Mouse (Mus musculus) gastrocnemius, postnatal 36 days (tissue): Measurements from ENCODE around the gene Hprt. TPM values are rescaled to one million over a fixed set of nuclear protein-coding genes. Genes with fewer than 3 reads are reported as not detected.

ENCODE experiments used
- microRNA-seq, 2 experiments: library from miRNA; unstranded; fragments of <30 nt; microRNA quantifications; one replicate each; pipeline ENCODE4 v1.2.0; 2021
- total RNA-seq, 2 experiments: library from RNA; stranded (reverse); gene quantifications; 2 replicates each; pipeline ENCODE4 v1.2.3; 2021

Gene Hprt
- total RNA-seq, 2 experiments from 2014 or later = 20.0 to 22.7 TPM

Small RNA genes within 50 kb of the gene (microRNA-seq; reads per million reads assigned to microRNA genes)
- 16,417 to 22,376 reads per million in 2 experiments for gene Mir322
- gene Mir351 = 896 to 1,045 reads per million in 2 experiments
- gene Mir450-1 = 11.1 to 21.8 reads per million in 2 experiments
- gene Mir450-2 = 7.5 to 23.0 reads per million in 2 experiments
- 132 to 171 reads per million in 2 experiments for gene Mir450b
- gene Mir503 = 111 to 248 reads per million in 2 experiments
- 526 to 626 reads per million in 2 experiments for gene Mir542

Other genes with a start within 250 kb of the Hprt start
- gene Ccdc160, start 196.9 kb upstream of the Hprt start, total RNA-seq = under 1 TPM in 1 of 2 experiments, not detected in 1; 0.17 TPM
- 1 to 10 TPM; 2.8 to 4.2 TPM for gene Phf6, start 75.9 kb upstream of the Hprt start, total RNA-seq